Mouse (Mus musculus) limb, embryonic 12.5 days (tissue): ENCODE data around the gene Camk2d. TPM values are rescaled to one million over a fixed set of nuclear protein-coding genes. Genes with fewer than 3 reads are reported as not detected.

Experiments
- ATAC-seq: fragments of 200-750 bp; cut with Nextera tagmentation; 2 replicates; pipeline ENCODE4 v1.8.0; 2017; ENCODE audit warnings: low read depth, moderate TSS enrichment; ENCODE audit not compliant: insufficient number of reproducible peaks, insufficient read depth, low FRiP score, low TSS enrichment
- H3K27ac ChIP-seq: fragments of 300-500 bp; sonication (generic); 2 replicates; pipeline ENCODE4 v1.5.1; 2016; ENCODE audit warnings: mild to moderate bottlenecking, moderate library complexity
- H3K27me3 ChIP-seq: fragments of 300-500 bp; sonication (generic); 2 replicates; pipeline ENCODE4 v1.6.1; 2016; ENCODE audit warnings: mild to moderate bottlenecking, moderate library complexity
- H3K36me3 ChIP-seq: fragments of 300-500 bp; sonication (generic); 2 replicates; pipeline ENCODE4 v1.6.1; 2016; ENCODE audit warnings: mild to moderate bottlenecking, moderate library complexity
- H3K4me1 ChIP-seq: fragments of 300-500 bp; sonication (generic); replicated peaks from 2 replicates; pipeline ENCODE4 v1.6.1; 2016
- H3K4me2 ChIP-seq: fragments of 300-500 bp; sonication (generic); 2 replicates; pipeline ENCODE4 v1.6.1; 2016; ENCODE audit warnings: mild to moderate bottlenecking, moderate library complexity
- H3K4me3 ChIP-seq: fragments of 300-500 bp; sonication (generic); replicated peaks from 2 replicates; pipeline ENCODE4 v1.5.1; 2016; ENCODE audit warnings: mild to moderate bottlenecking
- H3K9ac ChIP-seq: fragments of 300-500 bp; sonication (generic); replicated peaks from 2 replicates; pipeline ENCODE4 v1.6.1; 2016; ENCODE audit warnings: mild to moderate bottlenecking, moderate library complexity
- H3K9me3 ChIP-seq: fragments of 300-500 bp; sonication (generic); 2 replicates; pipeline ENCODE4 v1.6.1; 2016; ENCODE audit warnings: mild to moderate bottlenecking, moderate library complexity
- WGBS: fragments of 180-500 bp; shearing (Covaris S2); methylation state at CpG from one replicate; pipeline ENCODE4 v1.1.7; 2016; 5-methylcytosine and 5-hydroxymethylcytosine counted together
- polyA plus RNA-seq: library from polyadenylated mRNA; unstranded; fragments of >200 nt; fragmentation: Nextera tagmentation; extraction: Ambion mirVana; gene quantifications from 2 replicates; pipeline ENCODE4 v1.2.1, GENCODE M21; 2016

The Camk2d gene
- 26.0 and 34.1 TPM in 2 replicates for polyA plus RNA-seq

DNA sequence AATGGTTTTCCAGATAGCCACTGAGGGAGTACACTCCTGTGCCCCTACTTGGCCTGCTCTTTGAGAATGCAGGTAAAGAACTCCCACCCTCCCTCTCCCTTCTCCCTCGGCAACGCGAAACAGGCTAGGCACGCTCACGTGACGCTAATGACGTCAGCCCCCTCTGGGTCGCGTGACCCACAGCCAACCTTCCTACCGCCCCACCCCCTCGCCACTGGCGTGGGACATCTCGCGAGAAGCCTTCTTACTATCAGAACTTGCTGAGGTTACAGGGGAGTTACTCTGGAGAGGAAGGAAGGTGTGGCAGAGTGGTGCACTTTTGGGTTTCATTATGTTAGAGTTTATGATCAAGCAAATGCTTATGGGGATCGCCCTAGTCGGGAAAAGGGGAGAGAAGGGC is at the start of gene Camk2d:
Gene Camk2d (plus strand): TSS at position 217 of the 400 bp plus-strand sequence.
- Histone ChIP-seq H3K36me3 (0 out of 2 replicates have a peak, but pooled peaks cover 3% of the 10 kb centered on the region), H3K4me3 (peak within 1 kb of the TSS; percentile 79), H3K9ac (peak within 1 kb of the TSS; percentile 89), H3K27ac (peak within 1 kb of the TSS; percentile 97), H3K4me1 (peaks cover 14% of the 10 kb centered on the region; the same call in 1 of the 2 replicates), H3K4me2 (peak within 1 kb of the TSS; percentile 91), H3K9me3 (no peaks in the 10 kb centered on the region), H3K27me3 (no peaks in the 10 kb centered on the region)
- ATAC-seq, result peak; percentile 93
- WGBS, result under 1% methylated on average over 16 of the region's 16 CpGs

DNA sequence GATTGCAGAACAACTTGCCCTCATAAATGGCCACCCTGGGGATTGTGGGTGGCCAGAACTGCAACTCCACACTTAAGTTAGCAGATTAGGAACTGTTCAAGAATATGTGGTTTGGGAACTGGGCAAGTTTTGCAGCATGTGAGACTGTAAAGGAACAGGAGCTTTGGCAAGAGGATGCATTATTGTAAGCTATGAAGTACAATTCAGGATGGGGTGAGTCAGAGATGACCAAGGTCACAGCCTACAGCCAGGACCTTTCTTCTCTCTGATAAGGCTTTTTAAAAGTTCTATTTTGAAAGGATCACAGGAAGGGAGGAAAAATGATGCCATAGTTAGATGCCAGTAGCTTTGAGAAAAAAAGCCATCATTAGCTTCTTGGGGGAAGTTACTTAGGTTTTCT is 48.2 kb upstream of the Camk2d start:
- Histone ChIP-seq H3K9ac (no peak overlapping the region), H3K4me1 (no peaks in the 10 kb centered on the region), H3K4me2 (no peak overlapping the region), H3K27me3 (no peaks in the 10 kb centered on the region), H3K4me3 (no peak overlapping the region), H3K27ac (no peak overlapping the region), H3K9me3 (no peaks in the 10 kb centered on the region), H3K36me3 (no peaks in the 10 kb centered on the region)
- no peak for ATAC-seq

DNA sequence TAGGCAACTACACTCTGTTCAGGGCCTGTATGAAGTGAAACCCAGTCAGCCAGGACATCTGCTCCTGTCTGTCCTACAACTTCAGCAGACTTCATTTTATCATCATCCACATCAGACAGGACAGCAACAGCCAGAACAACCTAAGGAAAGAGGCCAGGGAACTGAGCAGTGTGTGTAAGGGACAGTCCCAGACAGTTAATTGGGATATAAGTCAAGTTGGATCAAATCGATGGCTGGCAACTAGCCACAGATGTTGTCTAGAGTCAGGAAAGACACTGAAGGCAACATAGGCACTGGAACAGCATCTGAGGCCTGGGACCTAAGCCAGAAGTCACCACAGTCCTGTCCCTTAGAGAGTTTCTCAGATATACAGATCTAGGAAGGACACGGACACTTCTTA is 32.5 kb upstream of the Camk2d start:
- Histone ChIP-seq H3K9me3 (no peaks in the 10 kb centered on the region), H3K4me2 (no peak overlapping the region), H3K36me3 (no peaks in the 10 kb centered on the region), H3K27ac (no peak overlapping the region), H3K4me1 (0 out of 2 replicates have a peak, but pooled peaks cover 5% of the 10 kb centered on the region), H3K4me3 (no peak overlapping the region), H3K9ac (no peak overlapping the region), H3K27me3 (no peaks in the 10 kb centered on the region)
- 54% methylated on average over 2 of the region's 2 CpGs for WGBS
- ATAC-seq, result no peak

- Histone ChIP-seq H3K27me3 (no peaks in the 10 kb centered on the region), H3K9ac (no peak overlapping the region), H3K4me1 (no peaks in the 10 kb centered on the region), H3K4me2 (no peak overlapping the region), H3K36me3 (no peaks in the 10 kb centered on the region), H3K9me3 (no peaks in the 10 kb centered on the region), H3K4me3 (no peak overlapping the region), H3K27ac (no peak overlapping the region)
- WGBS, result 89% methylated on average over 1 of the region's 1 CpGs
- no peak for ATAC-seq
Observed at GRCm38 (mm10) chr3:126570628-126571027, 25.5 kb upstream of the Camk2d start.

- H3K9ac ChIP-seq, result no peak overlapping the region
- no peaks in the 10 kb centered on the region for H3K36me3 ChIP-seq
- H3K9me3 ChIP-seq, result no peaks in the 10 kb centered on the region
- ATAC-seq, result no peak
- H3K27ac ChIP-seq, result no peak overlapping the region
- no peak overlapping the region for H3K4me2 ChIP-seq
- H3K4me1 ChIP-seq, result no peaks in the 10 kb centered on the region
- no peaks in the 10 kb centered on the region for H3K27me3 ChIP-seq
- 80% methylated on average over 5 of the region's 5 CpGs for WGBS
- H3K4me3 ChIP-seq, result no peak overlapping the region
Observed at GRCm38 (mm10) chr3:126572915-126573314, 23.2 kb upstream of the Camk2d start.

DNA sequence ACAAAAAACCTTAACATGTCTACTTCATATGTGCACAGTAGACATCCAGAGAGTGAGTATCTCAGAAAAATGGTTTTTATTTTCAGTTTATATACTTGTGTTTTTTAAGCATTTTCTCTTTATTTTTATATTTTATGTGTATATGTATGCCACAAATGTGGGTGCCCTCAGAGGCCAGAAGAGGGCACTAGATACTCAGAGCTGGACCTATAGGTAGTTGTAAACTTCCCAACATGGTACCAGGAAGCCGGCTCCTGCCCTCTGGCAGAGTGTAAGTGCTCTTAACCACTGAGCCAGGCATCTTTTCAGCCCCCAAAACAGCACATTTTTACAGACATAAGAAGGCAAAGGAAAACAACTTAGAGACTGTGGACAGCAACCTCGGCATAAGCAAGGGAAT is 20.2 kb upstream of the Camk2d start:
- H3K9me3 ChIP-seq, result no peaks in the 10 kb centered on the region
- H3K4me1 ChIP-seq, result no peaks in the 10 kb centered on the region
- no peaks in the 10 kb centered on the region for H3K36me3 ChIP-seq
- no peak overlapping the region for H3K4me2 ChIP-seq
- no peak overlapping the region for H3K9ac ChIP-seq
- no peaks in the 10 kb centered on the region for H3K27me3 ChIP-seq
- H3K4me3 ChIP-seq, result no peak overlapping the region
- H3K27ac ChIP-seq, result no peak overlapping the region
- no peak for ATAC-seq
- 62% methylated on average over 2 of the region's 2 CpGs for WGBS

GRCm38 (mm10) chr3:126586134-126586533 is 10.0 kb upstream of the Camk2d start:
- no peaks in the 10 kb centered on the region for H3K27me3 ChIP-seq
- no peak overlapping the region for H3K4me2 ChIP-seq
- no peaks in the 10 kb centered on the region for H3K9me3 ChIP-seq
- 85% methylated on average over 3 of the region's 3 CpGs for WGBS
- no peak overlapping the region for H3K9ac ChIP-seq
- H3K4me1 ChIP-seq, result no peaks in the 10 kb centered on the region
- no peak for ATAC-seq
- no peak overlapping the region for H3K4me3 ChIP-seq
- H3K36me3 ChIP-seq, result no peaks in the 10 kb centered on the region
- H3K27ac ChIP-seq, result no peak overlapping the region

DNA sequence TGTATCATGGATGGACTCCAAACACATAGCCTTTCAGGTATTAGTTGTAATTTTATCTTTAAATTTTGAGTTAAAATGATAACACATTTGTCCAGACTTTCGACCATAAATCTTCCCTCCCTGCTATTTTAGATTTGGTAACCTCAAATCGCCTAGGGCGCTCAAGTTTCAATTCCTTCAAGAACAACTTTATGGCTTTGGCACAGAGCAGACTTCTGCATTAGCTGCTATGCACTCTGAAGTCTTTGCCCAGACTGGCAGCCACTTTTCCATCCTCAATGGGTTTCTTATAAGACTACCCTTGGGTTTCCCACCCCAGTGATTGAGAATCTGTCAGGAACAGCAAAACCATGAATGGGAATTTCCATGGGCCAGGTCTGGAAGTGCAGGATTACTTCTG is 8.6 kb upstream of the Camk2d start:
- no peak overlapping the region for H3K4me3 ChIP-seq
- H3K36me3 ChIP-seq, result no peaks in the 10 kb centered on the region
- H3K9ac ChIP-seq, result no peak overlapping the region
- no peaks in the 10 kb centered on the region for H3K4me1 ChIP-seq
- H3K9me3 ChIP-seq, result no peaks in the 10 kb centered on the region
- H3K27me3 ChIP-seq, result no peaks in the 10 kb centered on the region
- no peak overlapping the region for H3K4me2 ChIP-seq
- no peak for ATAC-seq
- 73% methylated on average over 3 of the region's 3 CpGs for WGBS
- no peak overlapping the region for H3K27ac ChIP-seq

DNA sequence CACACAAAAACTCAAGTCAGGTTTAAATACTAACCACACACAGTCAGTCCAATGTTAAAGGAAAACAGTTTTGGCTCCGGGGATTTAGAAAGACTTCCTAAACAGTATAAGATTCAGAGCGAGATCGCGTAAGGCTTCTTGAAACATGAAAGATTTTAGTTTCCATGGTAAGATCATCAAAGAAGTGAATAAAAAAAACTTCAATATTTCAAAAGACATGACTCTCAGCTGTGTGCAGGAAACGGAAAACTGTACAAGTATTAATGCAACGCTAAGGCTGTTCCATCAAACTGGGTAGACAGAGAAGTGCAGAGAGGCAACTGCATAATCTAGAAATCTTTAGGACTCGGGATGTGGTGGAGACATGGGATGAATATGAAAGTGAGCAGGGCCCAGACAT is 6.5 kb upstream of the Camk2d start:
- Histone ChIP-seq H3K27me3 (no peaks in the 10 kb centered on the region), H3K9ac (no peak overlapping the region), H3K27ac (no peak overlapping the region), H3K4me1 (no peaks in the 10 kb centered on the region), H3K4me3 (no peak overlapping the region), H3K9me3 (no peaks in the 10 kb centered on the region), H3K4me2 (no peak overlapping the region), H3K36me3 (no peaks in the 10 kb centered on the region)
- WGBS, result 90% methylated on average over 7 of the region's 7 CpGs
- ATAC-seq, result no peak

DNA sequence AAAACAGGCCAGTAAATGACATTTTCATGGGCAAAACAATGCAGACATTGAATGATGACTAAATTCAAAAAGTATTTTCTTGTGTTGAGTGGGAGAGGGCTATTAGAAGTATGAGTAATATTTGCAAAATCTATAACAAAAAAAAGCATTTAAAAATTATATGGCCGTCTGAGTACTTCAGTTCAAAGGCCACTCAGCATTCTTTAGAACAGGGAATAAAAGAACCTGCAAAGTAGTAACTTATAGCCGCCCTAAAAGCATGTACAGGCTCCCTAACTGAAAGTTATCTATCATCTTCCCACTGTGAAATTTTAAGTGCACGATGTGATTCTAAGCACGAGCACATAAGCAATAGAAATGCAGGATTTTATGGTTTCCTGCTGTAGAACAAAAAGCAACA is 646 bp upstream of the Camk2d start:
- Histone ChIP-seq H3K4me2 (peak overlapping the region; percentile 91), H3K9me3 (no peaks in the 10 kb centered on the region), H3K36me3 (no peaks in the 10 kb centered on the region), H3K4me1 (peaks cover 14% of the 10 kb centered on the region; the same call in 1 of the 2 replicates), H3K9ac (no peak overlapping the region), H3K27me3 (no peaks in the 10 kb centered on the region), H3K4me3 (no peak overlapping the region), H3K27ac (peak overlapping the region; percentile 97)
- 58% methylated on average over 4 of the region's 4 CpGs for WGBS
- no peak for ATAC-seq

- Histone ChIP-seq H3K4me3 (peak overlapping the region; percentile 79), H3K36me3 (peaks cover 4% of the 10 kb centered on the region), H3K4me2 (peak overlapping the region; percentile 91), H3K9ac (peak overlapping the region; percentile 89), H3K9me3 (0 out of 2 replicates have a peak, but pooled peaks cover 1% of the 10 kb centered on the region), H3K27me3 (no peaks in the 10 kb centered on the region), H3K4me1 (peaks cover 14% of the 10 kb centered on the region; the same call in 1 of the 2 replicates), H3K27ac (peak overlapping the region; percentile 97)
- 0% methylated on average over 51 of the region's 69 CpGs for WGBS
- ATAC-seq, result peak; percentile 87
Observed at GRCm38 (mm10) chr3:126596491-126597160, 524 bp downstream of the Camk2d start.

DNA sequence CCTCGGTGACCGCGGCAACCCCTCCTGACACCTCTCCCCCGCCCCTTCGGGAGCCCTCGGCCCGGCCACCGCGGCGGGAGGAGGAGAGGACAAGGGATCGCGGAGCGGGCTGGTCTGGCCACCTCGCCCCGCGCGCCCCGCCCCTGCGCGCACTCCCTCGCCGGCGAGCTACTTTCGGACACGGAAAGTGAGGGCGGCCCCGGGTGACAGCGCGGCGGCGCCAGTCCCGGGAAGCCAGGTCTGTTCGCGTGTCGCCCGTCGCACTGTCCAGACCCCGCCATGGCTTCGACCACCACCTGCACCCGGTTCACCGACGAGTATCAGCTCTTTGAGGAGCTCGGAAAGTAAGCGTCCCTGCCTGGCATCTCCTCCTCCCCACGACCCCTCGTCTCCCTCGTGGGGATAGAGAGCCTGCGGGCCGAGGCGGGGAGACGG is 1.1 kb downstream of the Camk2d start:
- Histone ChIP-seq H3K4me3 (peak overlapping the region; percentile 79), H3K4me2 (peak overlapping the region; percentile 91), H3K36me3 (peaks cover 7% of the 10 kb centered on the region), H3K27ac (peak overlapping the region; percentile 97), H3K4me1 (peaks cover 14% of the 10 kb centered on the region; the same call in 1 of the 2 replicates), H3K9me3 (0 out of 2 replicates have a peak, but pooled peaks cover 4% of the 10 kb centered on the region), H3K9ac (peak overlapping the region; percentile 89), H3K27me3 (no peaks in the 10 kb centered on the region)
- under 1% methylated on average over 48 of the region's 51 CpGs for whole genome bisulfite sequencing
- ATAC-seq, result peak; percentile 53
